Mouse (Mus musculus): ENCODE measurements at regions not wholly inside any gene's neighbourhood (a gene's known extent, or its start where the extent isn't known, plus 50 kb on each side); places are given as distances from the start of the nearest gene placed in this dataset.

DNA sequence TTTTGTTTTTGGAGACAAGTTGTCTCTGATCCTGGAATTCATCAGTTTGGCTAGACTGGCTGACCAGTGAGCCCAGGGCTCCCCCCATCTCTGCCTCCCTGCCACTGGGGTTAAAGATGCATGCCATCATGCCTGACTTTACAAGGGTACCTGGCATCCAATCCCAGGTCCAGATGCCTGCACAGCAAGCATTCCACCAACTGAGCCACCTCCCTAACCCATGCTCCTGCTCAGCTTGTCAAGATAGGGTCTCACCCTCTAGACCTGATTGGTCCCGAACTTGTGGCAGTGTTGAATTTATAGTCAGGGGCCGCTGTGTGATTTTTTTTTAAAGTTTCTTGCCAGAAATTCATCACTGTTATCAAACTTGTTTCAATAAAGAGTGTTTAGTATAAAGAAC, 111.4 kb upstream of the Mkln1 start:
- no peak for ATAC-seq

- ATAC-seq, result no peak
Observed at GRCm38 (mm10) chr6:31287686-31288085, 110.8 kb upstream of the Mkln1 start.

- peak; percentile 54 for ATAC-seq
Observed at GRCm38 (mm10) chr6:31288421-31289233, 109.9 kb upstream of the Mkln1 start.

- ATAC-seq, result no peak
Observed at GRCm38 (mm10) chr6:31289234-31289486, 109.4 kb upstream of the Mkln1 start.

GRCm38 (mm10) chr6:31292081-31292480, 106.5 kb upstream of the Mkln1 start:
- no peak for ATAC-seq

- no peak for ATAC-seq
Observed at GRCm38 (mm10) chr6:31293008-31293407, 105.5 kb upstream of the Mkln1 start.

DNA sequence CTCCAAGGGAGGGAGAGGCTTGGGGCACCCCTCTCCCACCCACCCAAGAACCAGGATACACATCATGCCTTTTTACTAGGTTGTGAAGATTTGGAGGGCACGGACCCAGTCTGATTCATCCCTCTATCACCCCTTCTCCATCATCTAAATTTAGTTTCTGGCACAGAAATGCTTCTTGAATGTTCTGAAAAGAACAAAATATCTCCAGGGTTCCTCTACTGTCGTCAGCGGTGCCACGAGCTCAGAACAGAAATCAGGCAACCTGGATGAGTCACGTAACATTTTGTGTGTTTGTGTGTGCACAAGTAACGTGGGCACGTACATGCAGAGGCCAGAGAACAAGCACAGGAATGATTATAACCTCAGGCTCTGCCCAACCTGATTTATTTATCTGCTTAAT, 99.1 kb upstream of the Mkln1 start:
- no peak for ATAC-seq

DNA sequence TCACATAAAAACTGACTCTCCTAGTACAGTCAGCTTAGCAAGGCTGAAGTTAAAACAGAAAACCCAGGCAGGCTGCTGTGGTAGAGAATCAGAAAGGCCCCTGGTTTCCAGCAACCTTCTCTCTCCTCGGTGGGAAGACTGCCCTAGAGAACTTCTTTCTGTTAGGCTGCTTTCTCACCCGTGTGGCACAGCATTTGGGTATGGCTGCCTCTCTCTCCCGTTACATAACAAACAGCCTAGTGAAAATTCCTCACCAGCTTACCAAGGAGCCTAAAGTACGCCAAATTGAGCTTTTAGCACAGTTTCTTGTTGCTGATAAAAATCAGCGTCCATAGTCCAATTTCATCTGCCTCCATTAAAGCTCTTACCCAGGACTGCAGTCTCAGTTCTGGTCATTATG, 92.8 kb upstream of the Mkln1 start:
- ATAC-seq, result no peak

- no peak for ATAC-seq
Observed at GRCm38 (mm10) chr6:31307047-31307633, 91.4 kb upstream of the Mkln1 start.

DNA sequence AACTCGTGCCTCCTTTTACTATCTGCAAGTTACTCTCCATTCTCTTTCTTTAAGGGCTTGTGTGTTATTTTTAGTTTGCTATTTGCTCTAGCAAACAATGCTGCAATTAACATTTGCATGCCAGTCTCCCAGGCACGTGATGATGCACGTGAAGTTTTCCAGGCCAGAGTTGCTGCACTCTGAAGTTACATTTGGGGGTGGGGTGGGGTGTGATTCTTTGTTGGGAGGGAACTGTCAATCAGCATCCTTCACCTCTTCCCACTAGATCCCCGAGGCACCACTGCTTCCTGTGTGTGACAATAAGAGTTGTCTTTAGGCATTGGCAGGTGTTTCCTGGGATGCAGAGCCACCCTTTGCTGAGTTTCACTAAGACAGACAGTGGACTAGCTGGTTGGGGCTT, 90.6 kb upstream of the Mkln1 start:
- ATAC-seq, result no peak

GRCm38 (mm10) chr6:31310660-31311059, 87.9 kb upstream of the Mkln1 start:
- ATAC-seq, result peak; percentile 74

DNA sequence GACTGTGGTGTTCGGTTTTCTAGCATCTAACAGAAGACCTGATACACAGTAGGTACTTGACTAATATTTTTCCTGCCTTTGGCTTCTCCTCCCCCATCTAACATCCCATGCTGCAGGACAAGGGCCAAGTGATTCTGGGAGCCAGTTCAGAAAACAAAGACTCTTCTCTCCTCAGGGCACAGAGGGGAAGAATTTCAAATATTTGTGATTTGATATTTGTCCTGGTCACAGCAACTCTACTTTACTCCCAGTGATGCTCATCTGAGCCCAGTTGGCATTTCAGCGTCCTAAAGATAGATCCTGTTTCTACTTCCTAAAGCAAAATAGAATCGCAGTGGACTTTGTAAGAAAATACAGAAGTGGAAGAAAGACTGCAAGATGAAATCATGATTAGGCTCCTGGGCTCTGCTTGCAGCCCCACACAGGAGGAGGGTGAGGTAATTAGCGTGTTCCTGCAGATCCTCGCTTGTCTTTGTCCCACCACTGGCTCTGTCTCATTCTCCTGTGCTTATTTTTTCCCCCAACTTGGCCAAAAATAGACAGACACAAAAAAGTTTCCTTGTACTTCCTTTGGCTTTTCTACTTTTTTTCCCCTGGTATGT, 84.6 kb upstream of the Mkln1 start:
- no peak for ATAC-seq

DNA sequence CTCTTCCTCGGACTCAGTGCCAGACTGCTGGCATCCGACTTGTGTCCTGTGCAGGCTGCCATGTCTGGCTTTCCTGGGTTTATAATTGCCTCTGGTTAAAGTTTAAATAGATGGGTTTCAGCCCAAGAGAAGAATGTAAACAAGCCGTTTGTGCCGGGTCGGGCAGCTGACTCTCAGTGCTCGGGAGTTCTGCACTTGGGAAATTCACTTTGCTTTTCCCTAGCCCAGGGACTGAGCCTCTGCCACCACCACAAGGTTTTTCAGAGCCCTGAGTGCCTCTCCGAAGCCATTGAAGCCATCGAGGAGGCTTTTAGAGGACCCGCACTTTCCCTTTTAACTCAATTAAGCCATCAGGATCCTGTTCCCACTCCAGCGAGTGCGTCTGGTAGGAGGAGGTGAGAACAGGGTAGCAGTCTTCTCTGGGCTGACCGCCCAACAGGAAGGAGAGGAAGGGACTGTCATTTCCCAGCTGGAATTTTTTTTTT, 80.8 kb upstream of the Mkln1 start:
- no peak for ATAC-seq

DNA sequence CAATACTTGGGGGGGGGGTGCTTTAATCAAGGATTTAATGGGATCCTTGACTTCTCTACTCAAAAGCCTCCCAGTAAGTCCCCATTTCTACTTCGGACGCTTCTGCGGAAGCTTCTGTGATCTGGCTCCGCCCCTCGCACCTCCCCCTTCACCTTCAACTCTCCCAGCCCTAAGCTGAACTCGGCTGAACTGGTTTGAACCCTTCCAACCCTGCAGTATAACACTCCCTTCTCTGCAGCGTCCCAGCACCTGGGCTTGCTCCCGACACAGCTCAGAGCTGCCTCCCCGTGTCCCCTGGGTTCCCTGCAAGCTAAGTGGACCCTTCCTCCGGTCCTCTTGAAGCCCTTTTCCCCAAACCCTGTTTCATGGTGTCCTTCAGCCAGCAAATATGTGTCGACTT, 80.0 kb upstream of the Mkln1 start:
- ATAC-seq, result peak; percentile 85

- no peak for ATAC-seq
Observed at GRCm38 (mm10) chr6:31319431-31319830, 79.1 kb upstream of the Mkln1 start.

DNA sequence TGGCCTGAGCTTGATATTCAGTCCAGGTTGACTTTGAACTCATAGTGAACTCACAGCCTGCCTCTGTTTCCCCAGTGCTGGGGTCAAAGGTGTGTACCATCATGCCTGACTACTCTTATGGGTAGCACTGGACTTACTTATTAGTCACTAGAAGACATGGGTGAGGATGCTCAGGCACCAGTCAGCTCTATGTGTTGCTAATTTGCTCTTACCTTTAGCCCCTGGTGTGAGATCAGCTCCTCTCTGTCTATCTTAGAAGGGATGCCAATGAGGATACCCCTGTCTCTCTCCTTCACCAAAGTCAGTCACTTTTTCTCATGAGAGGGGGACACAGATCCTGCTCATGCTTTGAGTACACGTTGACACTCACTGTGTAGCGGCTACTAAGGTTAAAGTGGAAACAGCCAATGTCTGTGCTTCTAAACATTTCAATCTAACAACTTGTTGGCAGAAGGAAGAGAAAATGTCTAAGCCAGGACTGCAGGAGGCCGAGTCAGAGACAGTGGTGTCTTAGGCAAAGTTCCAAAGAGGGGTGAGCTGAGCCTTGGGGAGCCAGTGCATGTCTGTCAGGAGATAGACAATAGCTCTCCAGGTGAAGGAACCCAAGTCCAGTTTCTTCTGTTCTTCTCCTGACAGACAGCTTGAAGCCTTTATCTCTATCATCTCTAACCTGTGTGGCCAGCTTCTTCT, 78.2 kb upstream of the Mkln1 start:
- no peak for ATAC-seq

GRCm38 (mm10) chr6:31321066-31321846, 77.3 kb upstream of the Mkln1 start:
- no peak for ATAC-seq

- no peak for ATAC-seq
Observed at GRCm38 (mm10) chr6:31321902-31322301, 76.6 kb upstream of the Mkln1 start.

GRCm38 (mm10) chr6:31323228-31324190, 75.0 kb upstream of the Mkln1 start:
- no peak for ATAC-seq

GRCm38 (mm10) chr6:31324717-31325116, 73.8 kb upstream of the Mkln1 start:
- peak; percentile 95 for ATAC-seq

GRCm38 (mm10) chr6:31325621-31326020, 72.9 kb upstream of the Mkln1 start:
- peak; percentile 32 for ATAC-seq

DNA sequence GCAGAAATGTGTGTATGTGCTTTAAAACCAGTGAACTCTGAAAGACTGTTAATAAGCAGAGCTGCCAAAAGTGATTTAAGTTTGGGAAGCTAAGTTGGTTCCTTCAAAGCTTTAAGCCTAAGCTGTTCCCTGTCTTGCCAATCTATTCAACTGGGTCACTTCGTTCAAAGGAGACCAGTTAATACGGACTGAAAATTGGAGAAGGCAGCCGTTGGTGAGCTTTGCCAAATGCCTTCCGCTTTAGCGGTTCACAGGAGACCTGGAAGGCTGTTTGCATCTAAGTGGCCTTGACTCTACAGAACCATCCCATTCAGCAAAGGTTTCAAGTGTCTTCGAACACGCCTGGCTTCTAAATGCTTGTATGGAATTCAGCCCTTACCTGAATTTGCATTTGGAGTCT, 68.2 kb upstream of the Mkln1 start:
- no peak for ATAC-seq
